Mouse (Mus musculus): ENCODE data around the gene Ap5b1. TPM values are rescaled to one million over a fixed set of nuclear protein-coding genes. Genes with fewer than 3 reads are reported as not detected.

Ap5b1 gene
- polyA plus RNA-seq, 1 experiment from 2014 or later = 4.7 TPM

DNA sequence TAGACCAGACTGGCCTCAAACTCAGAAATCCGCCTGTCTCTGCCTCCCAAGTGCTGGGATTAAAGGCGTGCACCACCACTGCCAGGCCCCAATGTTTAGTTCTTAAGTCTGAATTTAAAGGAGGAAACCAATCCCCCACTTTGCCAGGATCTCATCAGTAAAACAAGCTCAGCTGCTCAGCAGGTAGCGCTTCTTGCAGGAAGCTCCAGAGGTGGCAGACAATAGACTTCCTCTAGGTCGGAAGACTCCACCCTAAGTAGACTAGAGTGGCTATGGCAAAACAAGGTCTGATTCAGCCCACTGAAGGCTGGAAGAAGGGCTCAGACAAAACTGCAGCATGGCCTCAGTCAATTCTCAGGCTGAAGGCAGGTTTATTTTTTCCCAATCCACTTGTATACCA lies 12.1 kb downstream of the Ap5b1 start:
- Histone ChIP-seq H3K36me3 (ENCODE audit: control insufficient read depth, insufficient read depth, low read length) (no peaks in the 10 kb centered on the region), H3K9ac (ENCODE audit: low read length) (no peak overlapping the region), H3K4me1 (replicated peaks; ENCODE audit: control insufficient read depth, insufficient read depth) (no peaks in the 10 kb centered on the region), H3K27me3 (ENCODE audit: control insufficient read depth, insufficient read depth, low read length) (no peaks in the 10 kb centered on the region), H3K4me3 (ENCODE audit: low read depth, low read length) (no peak overlapping the region), H3K27ac (replicated peaks) (no peak overlapping the region), H3K9me3 (ENCODE audit: control insufficient read depth, low read length) (no peaks in the 10 kb centered on the region), H3K4me2 (replicated peaks; ENCODE audit: low read depth) (no peak overlapping the region)
- DNase-seq (ENCODE audit: low spot score) = no peak
- 71% methylated on average over 4 of the region's 4 CpGs for WGBS
- ATAC-seq (ENCODE audit: low FRiP score, low TSS enrichment) = no peak
- TF ChIP-seq CTCF (IDR thresholded peaks at IDR 0.05; ENCODE audit: low read depth) (no peak), EP300 (optimal IDR thresholded peaks at IDR 0.05) (no peak)

DNA sequence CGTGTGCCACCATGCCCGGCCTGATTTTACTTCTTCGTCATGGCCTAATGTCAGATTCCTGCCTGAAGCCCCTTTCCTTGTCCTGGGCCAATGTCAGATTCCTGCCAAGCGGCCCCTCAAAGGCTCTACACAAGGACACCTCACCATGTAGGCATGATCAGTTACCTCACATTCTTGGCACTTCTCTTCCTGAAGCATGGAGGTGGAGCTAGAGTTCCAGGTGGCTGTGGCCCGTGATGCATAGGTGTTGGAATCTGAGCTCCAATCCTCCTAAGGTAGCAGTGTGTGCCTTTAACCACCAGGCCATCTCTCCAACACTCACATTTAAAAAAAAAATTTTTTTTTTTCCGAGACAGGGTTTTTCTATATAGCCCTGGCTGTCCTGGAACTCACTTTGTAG lies 13.0 kb downstream of the Ap5b1 start:
- Histone ChIP-seq H3K27me3 (ENCODE audit: control insufficient read depth, insufficient read depth, low read length) (no peaks in the 10 kb centered on the region), H3K9me3 (ENCODE audit: control insufficient read depth, low read length) (no peaks in the 10 kb centered on the region), H3K4me3 (ENCODE audit: low read depth, low read length) (no peak overlapping the region), H3K27ac (replicated peaks) (no peak overlapping the region), H3K36me3 (ENCODE audit: control insufficient read depth, insufficient read depth, low read length) (no peaks in the 10 kb centered on the region), H3K4me2 (replicated peaks; ENCODE audit: low read depth) (no peak overlapping the region), H3K4me1 (replicated peaks; ENCODE audit: control insufficient read depth, insufficient read depth) (no peaks in the 10 kb centered on the region), H3K9ac (ENCODE audit: low read length) (no peak overlapping the region)
- DNase-seq (ENCODE audit: low spot score) (no peak), ATAC-seq (ENCODE audit: low FRiP score, low TSS enrichment) (no peak)
- 88% methylated on average over 6 of the region's 6 CpGs for WGBS
- no peak for TF ChIP-seq CTCF (IDR thresholded peaks at IDR 0.05; ENCODE audit: low read depth)
- no peak for TF ChIP-seq EP300 (optimal IDR thresholded peaks at IDR 0.05)

DNA sequence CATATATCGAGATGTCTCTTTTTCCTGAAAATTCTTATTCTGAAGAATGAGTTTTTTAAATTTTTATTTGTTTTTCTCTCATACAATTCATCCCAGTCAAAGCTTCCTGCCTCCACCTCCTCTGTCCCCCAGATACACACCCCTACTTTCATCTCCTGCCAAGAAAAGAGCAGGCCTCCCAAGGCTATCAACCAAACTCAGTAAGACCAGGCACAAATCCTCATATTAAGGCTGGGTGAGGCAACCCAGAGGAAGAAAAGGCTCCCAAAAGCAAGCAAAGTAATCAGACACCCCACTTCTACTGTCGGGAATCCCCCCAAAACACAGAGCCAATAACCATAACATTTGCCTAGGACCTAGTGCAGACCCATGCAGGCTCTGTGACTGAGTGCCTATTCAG lies 14.2 kb downstream of the Ap5b1 start:
- no peak for TF ChIP-seq EP300 (optimal IDR thresholded peaks at IDR 0.05)
- TF ChIP-seq CTCF (IDR thresholded peaks at IDR 0.05; ENCODE audit: low read depth) = no peak
- DNase-seq (ENCODE audit: low spot score) (no peak), ATAC-seq (ENCODE audit: low FRiP score, low TSS enrichment) (no peak)
- H3K36me3 ChIP-seq (ENCODE audit: control insufficient read depth, insufficient read depth, low read length) = no peaks in the 10 kb centered on the region
- H3K9me3 ChIP-seq (ENCODE audit: control insufficient read depth, low read length) = no peaks in the 10 kb centered on the region
- 75% methylated on average over 2 of the region's 2 CpGs for WGBS
- H3K27ac ChIP-seq (replicated peaks) = no peak overlapping the region
- no peaks in the 10 kb centered on the region for H3K27me3 ChIP-seq (ENCODE audit: control insufficient read depth, insufficient read depth, low read length)
- H3K4me3 ChIP-seq (ENCODE audit: low read depth, low read length) = no peak overlapping the region
- no peak overlapping the region for H3K9ac ChIP-seq (ENCODE audit: low read length)
- H3K4me1 ChIP-seq (replicated peaks; ENCODE audit: control insufficient read depth, insufficient read depth) = no peaks in the 10 kb centered on the region
- no peak overlapping the region for H3K4me2 ChIP-seq (replicated peaks; ENCODE audit: low read depth)

DNA sequence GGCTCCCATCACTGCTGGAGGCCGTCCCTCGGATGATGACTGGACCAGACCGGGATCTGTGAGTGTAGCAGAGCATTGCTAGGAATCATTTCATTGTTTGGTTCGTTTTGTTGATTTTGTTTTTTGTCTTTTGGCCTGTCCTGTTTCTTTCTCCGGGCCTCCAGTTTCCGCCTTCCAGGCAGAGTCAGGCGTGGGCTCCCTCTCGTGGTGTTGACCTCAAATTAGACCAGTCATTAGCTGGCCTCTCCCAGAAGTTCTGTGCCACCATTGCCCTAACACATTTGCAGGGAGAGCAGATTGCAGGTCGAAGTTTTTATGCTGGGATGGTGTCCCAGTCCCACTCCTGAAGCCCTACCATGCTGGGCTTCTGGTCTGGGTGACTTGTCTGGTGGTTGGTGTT lies 21.3 kb downstream of the Ap5b1 start:
- H3K27ac ChIP-seq (replicated peaks) = no peak overlapping the region
- H3K9me3 ChIP-seq (ENCODE audit: control insufficient read depth, low read length) = no peaks in the 10 kb centered on the region
- no peaks in the 10 kb centered on the region for H3K36me3 ChIP-seq (ENCODE audit: control insufficient read depth, insufficient read depth, low read length)
- H3K4me1 ChIP-seq (replicated peaks; ENCODE audit: control insufficient read depth, insufficient read depth) = no peaks in the 10 kb centered on the region
- peak; percentile 48 for TF ChIP-seq CTCF (IDR thresholded peaks at IDR 0.05; ENCODE audit: low read depth)
- no peak for TF ChIP-seq EP300 (optimal IDR thresholded peaks at IDR 0.05)
- ATAC-seq (ENCODE audit: low FRiP score, low TSS enrichment) (no peak), DNase-seq (ENCODE audit: low spot score) (no peak)
- H3K4me3 ChIP-seq (ENCODE audit: low read depth, low read length) = no peak overlapping the region
- H3K4me2 ChIP-seq (replicated peaks; ENCODE audit: low read depth) = no peak overlapping the region
- 66% methylated on average over 9 of the region's 9 CpGs for WGBS
- no peak overlapping the region for H3K9ac ChIP-seq (ENCODE audit: low read length)
- H3K27me3 ChIP-seq (ENCODE audit: control insufficient read depth, insufficient read depth, low read length) = no peaks in the 10 kb centered on the region

DNA sequence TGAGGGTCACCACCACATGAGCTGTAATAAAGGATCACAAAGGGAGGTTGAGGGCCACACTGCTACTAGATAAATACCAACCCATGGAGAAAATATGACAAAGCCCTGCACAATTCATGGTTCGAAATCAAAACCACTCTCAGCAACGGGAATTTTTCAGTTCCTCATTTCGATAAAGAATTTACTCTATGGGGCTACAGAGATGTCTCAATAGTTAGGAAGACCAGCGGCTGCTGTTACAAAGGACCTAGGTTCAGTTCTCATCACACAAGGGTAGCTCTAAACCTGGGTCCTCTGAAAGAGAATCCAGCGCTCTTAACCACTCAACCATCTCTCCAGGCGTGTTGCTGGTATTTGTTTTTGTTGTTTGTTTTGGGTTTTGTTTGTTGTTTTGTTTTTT lies 24.1 kb downstream of the Ap5b1 start:
- ATAC-seq (ENCODE audit: low FRiP score, low TSS enrichment) (no peak), DNase-seq (ENCODE audit: low spot score) (no peak)
- Histone ChIP-seq H3K4me1 (replicated peaks; ENCODE audit: control insufficient read depth, insufficient read depth) (no peaks in the 10 kb centered on the region), H3K4me2 (replicated peaks; ENCODE audit: low read depth) (no peak overlapping the region), H3K9me3 (ENCODE audit: control insufficient read depth, low read length) (no peaks in the 10 kb centered on the region), H3K36me3 (ENCODE audit: control insufficient read depth, insufficient read depth, low read length) (no peaks in the 10 kb centered on the region), H3K27me3 (ENCODE audit: control insufficient read depth, insufficient read depth, low read length) (no peaks in the 10 kb centered on the region), H3K27ac (replicated peaks) (no peak overlapping the region), H3K9ac (ENCODE audit: low read length) (no peak overlapping the region), H3K4me3 (ENCODE audit: low read depth, low read length) (no peak overlapping the region)
- WGBS = 84% methylated on average over 6 of the region's 6 CpGs
- TF ChIP-seq CTCF (IDR thresholded peaks at IDR 0.05; ENCODE audit: low read depth) (no peak), EP300 (optimal IDR thresholded peaks at IDR 0.05) (no peak)

DNA sequence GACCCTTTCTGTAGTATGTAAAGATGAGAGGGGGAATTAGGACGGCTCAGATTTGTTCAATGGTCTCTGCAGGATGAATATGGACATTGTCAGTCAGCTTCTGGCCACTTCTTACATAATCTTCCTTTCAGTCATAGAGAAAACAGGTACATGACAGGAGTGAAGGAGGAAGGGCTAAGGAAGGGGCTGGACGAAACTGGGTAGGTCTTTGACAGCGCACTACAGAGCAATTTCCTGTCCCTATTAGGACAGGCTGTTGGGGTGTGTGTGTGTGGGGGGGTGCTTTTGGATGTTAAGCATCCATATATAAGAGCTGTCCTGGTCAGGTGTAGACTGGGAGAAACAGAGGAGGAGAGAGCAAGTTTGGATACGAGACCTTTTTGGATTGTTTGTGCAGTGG lies 31.4 kb downstream of the Ap5b1 start:
- DNase-seq (ENCODE audit: low spot score) = no peak
- no peak overlapping the region for H3K4me3 ChIP-seq (ENCODE audit: low read depth, low read length)
- H3K36me3 ChIP-seq (ENCODE audit: control insufficient read depth, insufficient read depth, low read length) = 0 out of 2 replicates have a peak, but pooled peaks cover 5% of the 10 kb centered on the region
- peaks cover 4% of the 10 kb centered on the region for H3K4me1 ChIP-seq (replicated peaks; ENCODE audit: control insufficient read depth, insufficient read depth)
- 80% methylated on average over 4 of the region's 4 CpGs for WGBS
- no peaks in the 10 kb centered on the region for H3K9me3 ChIP-seq (ENCODE audit: control insufficient read depth, low read length)
- H3K9ac ChIP-seq (ENCODE audit: low read length) = no peak overlapping the region
- H3K4me2 ChIP-seq (replicated peaks; ENCODE audit: low read depth) = no peak overlapping the region
- TF ChIP-seq EP300 (optimal IDR thresholded peaks at IDR 0.05) (no peak), CTCF (IDR thresholded peaks at IDR 0.05; ENCODE audit: low read depth) (no peak)
- H3K27me3 ChIP-seq (ENCODE audit: control insufficient read depth, insufficient read depth, low read length) = no peaks in the 10 kb centered on the region
- no peak for ATAC-seq (ENCODE audit: low FRiP score, low TSS enrichment)
- no peak overlapping the region for H3K27ac ChIP-seq (replicated peaks)
